Mouse (Mus musculus) naive thymus-derived CD4-positive, alpha-beta T cell, adult 2 months (primary cell): ENCODE measurements around the gene Plp2.

Source experiments
- DNase-seq: peaks from one replicate; pipeline ENCODE4 v3.0.0-alpha.2; 2011; ENCODE audit warnings: low read depth

Plp2 gene

GRCm38 (mm10) chrX:7661086-7661485 is 10.1 kb downstream of the Plp2 start:
- no peak for DNase-seq

GRCm38 (mm10) chrX:7658785-7659589 is 12.2 kb downstream of the Plp2 start:
- no peak for DNase-seq

- DNase-seq = no peak
These were observed 13.0 kb downstream of the Plp2 start for GRCm38 (mm10) chrX:7658031-7658784.

- peak; percentile 76 for DNase-seq
These were observed 14.0 kb downstream of the Plp2 start, which contains the start of gene Prickle3 for GRCm38 (mm10) chrX:7657221-7657639. Gene Prickle3 (plus strand): TSS chrX:7657260.

GRCm38 (mm10) chrX:7648671-7649304 is 22.4 kb downstream of the Plp2 start:
- DNase-seq = peak; percentile 92

- peak; percentile 92 for DNase-seq
These were observed 25.8 kb downstream of the Plp2 start for GRCm38 (mm10) chrX:7645349-7645748.

GRCm38 (mm10) chrX:7640785-7641184 is 30.4 kb downstream of the Plp2 start:
- DNase-seq = no peak

GRCm38 (mm10) chrX:7639536-7640325 is 31.5 kb downstream of the Plp2 start:
- DNase-seq = no peak

- peak; percentile 77 for DNase-seq
These were observed 32.6 kb downstream of the Plp2 start, which contains the start of gene Syp for GRCm38 (mm10) chrX:7638401-7639091. Gene Syp (plus strand): TSS chrX:7638471.

GRCm38 (mm10) chrX:7635101-7635500 is 36.1 kb downstream of the Plp2 start:
- no peak for DNase-seq

GRCm38 (mm10) chrX:7632560-7632959 is 38.6 kb downstream of the Plp2 start:
- DNase-seq = no peak
